Mouse (Mus musculus) limb, embryonic 13.5 days (tissue): ENCODE results near the gene Vwa7. TPM values are rescaled to one million over a fixed set of nuclear protein-coding genes. Genes with fewer than 3 reads are reported as not detected.
"Not testable (repeated sequence)": the region's sequence is repeated elsewhere in the genome, so short reads cannot be mapped to it uniquely, and the experiment has no call there.

ENCODE experiments used
- ATAC-seq: fragments of 200-750 bp; cut with Nextera tagmentation; 2 replicates; pipeline ENCODE4 v1.8.0; 2017; ENCODE audit warnings: low read depth, moderate number of reproducible peaks, moderate TSS enrichment; ENCODE audit not compliant: low FRiP score
- H3K27ac ChIP-seq: fragments of 300-500 bp; sonication (generic); 2 replicates; pipeline ENCODE4 v1.5.1; 2015; ENCODE audit warnings: inconsistent platforms, mild to moderate bottlenecking, moderate library complexity
- H3K27me3 ChIP-seq: fragments of 300-500 bp; sonication (generic); 2 replicates; pipeline ENCODE4 v1.6.1; 2015; ENCODE audit warnings: mild to moderate bottlenecking, inconsistent platforms
- H3K36me3 ChIP-seq: fragments of 300-500 bp; sonication (generic); 2 replicates; pipeline ENCODE4 v1.6.1; 2015; ENCODE audit warnings: inconsistent platforms, mild to moderate bottlenecking, moderate library complexity
- H3K4me1 ChIP-seq: fragments of 300-500 bp; sonication (generic); 2 replicates; pipeline ENCODE4 v1.6.1; 2015; ENCODE audit warnings: inconsistent platforms
- H3K4me2 ChIP-seq: fragments of 300-500 bp; sonication (generic); replicated peaks from 2 replicates; pipeline ENCODE4 v1.6.1; 2015; ENCODE audit warnings: inconsistent platforms, mild to moderate bottlenecking, moderate library complexity
- H3K4me3 ChIP-seq: fragments of 300-500 bp; sonication (generic); 2 replicates; pipeline ENCODE4 v1.5.1; 2015; ENCODE audit warnings: moderate library complexity, mild to moderate bottlenecking, inconsistent platforms
- H3K9ac ChIP-seq: fragments of 300-500 bp; sonication (generic); 2 replicates; pipeline ENCODE4 v1.6.1; 2015; ENCODE audit warnings: mild to moderate bottlenecking, inconsistent platforms
- H3K9me3 ChIP-seq: fragments of 300-500 bp; sonication (generic); 2 replicates; pipeline ENCODE4 v1.6.1; 2016; ENCODE audit warnings: inconsistent platforms
- WGBS: fragments of 180-500 bp; shearing (Covaris S2); methylation state at CpG from one replicate; pipeline ENCODE4 v1.1.7; 2015; 5-methylcytosine and 5-hydroxymethylcytosine counted together
- polyA plus RNA-seq: library from polyadenylated mRNA; unstranded; fragments of >200 nt; fragmentation: Nextera tagmentation; extraction: Ambion mirVana; gene quantifications from 2 replicates; pipeline ENCODE4 v1.2.1, GENCODE M21; 2015

Gene Vwa7
- polyA plus RNA-seq, 1 experiment from 2014 or later = 0.17 TPM

GRCm38 (mm10) chr17:35002153-35002865 is 14.1 kb upstream of the Vwa7 start:
- Histone ChIP-seq H3K4me1 (peaks cover 38% of the 10 kb centered on the region), H3K4me3 (peak overlapping the region; percentile 95), H3K9ac (peak overlapping the region; percentile 98), H3K36me3 (peaks cover 53% of the 10 kb centered on the region), H3K27ac (peak overlapping the region; percentile 98), H3K4me2 (peak overlapping the region; percentile 99), H3K9me3 (no peaks in the 10 kb centered on the region), H3K27me3 (no peaks in the 10 kb centered on the region)
- no peak for ATAC-seq
- 7% methylated on average over 12 of the region's 12 CpGs for WGBS

GRCm38 (mm10) chr17:35003022-35003838 is 13.1 kb upstream of the Vwa7 start:
- ATAC-seq = no peak
- Histone ChIP-seq H3K9ac (peak overlapping the region; percentile 98), H3K9me3 (no peaks in the 10 kb centered on the region), H3K4me2 (peak overlapping the region; percentile 99), H3K36me3 (peaks cover 53% of the 10 kb centered on the region), H3K4me1 (peaks cover 36% of the 10 kb centered on the region), H3K27ac (peak overlapping the region; percentile 98; the same call in 1 of the 2 replicates), H3K27me3 (no peaks in the 10 kb centered on the region), H3K4me3 (peak overlapping the region; percentile 95)
- WGBS = 60% methylated on average over 9 of the region's 9 CpGs

GRCm38 (mm10) chr17:35004075-35004717 is 12.2 kb upstream of the Vwa7 start:
- no peak overlapping the region for H3K4me3 ChIP-seq
- no peak for ATAC-seq
- no peaks in the 10 kb centered on the region for H3K9me3 ChIP-seq
- no peaks in the 10 kb centered on the region for H3K27me3 ChIP-seq
- no peak overlapping the region for H3K4me2 ChIP-seq
- peaks cover 27% of the 10 kb centered on the region for H3K4me1 ChIP-seq
- H3K27ac ChIP-seq = no peak overlapping the region
- H3K36me3 ChIP-seq = peaks cover 53% of the 10 kb centered on the region
- 93% methylated on average over 17 of the region's 17 CpGs for WGBS
- no peak overlapping the region for H3K9ac ChIP-seq

- no peak overlapping the region for H3K4me2 ChIP-seq
- H3K4me1 ChIP-seq = peaks cover 17% of the 10 kb centered on the region
- no peak overlapping the region for H3K27ac ChIP-seq
- H3K9me3 ChIP-seq = no peaks in the 10 kb centered on the region
- no peaks in the 10 kb centered on the region for H3K27me3 ChIP-seq
- peaks cover 60% of the 10 kb centered on the region for H3K36me3 ChIP-seq
- ATAC-seq = no peak
- 0 out of 2 replicates have a peak overlapping the region, but pooled peaks have one; percentile 13 for H3K9ac ChIP-seq
- H3K4me3 ChIP-seq = no peak overlapping the region
- 86% methylated on average over 10 of the region's 10 CpGs for WGBS
Observed at GRCm38 (mm10) chr17:35005158-35005557, 11.2 kb upstream of the Vwa7 start.

GRCm38 (mm10) chr17:35005902-35006301 is 10.5 kb upstream of the Vwa7 start:
- peaks cover 17% of the 10 kb centered on the region for H3K4me1 ChIP-seq
- not testable (repeated sequence) for H3K4me2 ChIP-seq, H3K9me3 ChIP-seq, H3K9ac ChIP-seq, ATAC-seq, H3K27me3 ChIP-seq, H3K4me3 ChIP-seq, H3K27ac ChIP-seq
- 95% methylated on average over 5 of the region's 5 CpGs for WGBS
- H3K36me3 ChIP-seq = peaks cover 68% of the 10 kb centered on the region

- Histone ChIP-seq H3K27me3 (no peaks in the 10 kb centered on the region), H3K27ac (no peak overlapping the region), H3K36me3 (peaks cover 84% of the 10 kb centered on the region), H3K4me2 (no peak overlapping the region), H3K4me3 (no peak overlapping the region), H3K9me3 (no peaks in the 10 kb centered on the region), H3K4me1 (peaks cover 12% of the 10 kb centered on the region), H3K9ac (no peak overlapping the region)
- no peak for ATAC-seq
- WGBS = 95% methylated on average over 7 of the region's 7 CpGs
Observed at GRCm38 (mm10) chr17:35007387-35007991, 8.9 kb upstream of the Vwa7 start.

- Histone ChIP-seq H3K4me1 (no peaks in the 10 kb centered on the region), H3K36me3 (peaks cover 97% of the 10 kb centered on the region), H3K27me3 (no peaks in the 10 kb centered on the region), H3K4me2 (no peak overlapping the region), H3K9ac (no peak overlapping the region), H3K4me3 (no peak overlapping the region), H3K9me3 (no peaks in the 10 kb centered on the region), H3K27ac (no peak overlapping the region)
- WGBS = 93% methylated on average over 7 of the region's 7 CpGs
- no peak for ATAC-seq
Observed at GRCm38 (mm10) chr17:35009586-35009985, 6.8 kb upstream of the Vwa7 start.

GRCm38 (mm10) chr17:35011440-35011839 is 4.9 kb upstream of the Vwa7 start:
- no peaks in the 10 kb centered on the region for H3K9me3 ChIP-seq
- peaks cover 99% of the 10 kb centered on the region for H3K36me3 ChIP-seq
- H3K9ac ChIP-seq = no peak overlapping the region
- no peak overlapping the region for H3K27ac ChIP-seq
- no peaks in the 10 kb centered on the region for H3K27me3 ChIP-seq
- H3K4me2 ChIP-seq = no peak overlapping the region
- no peak for ATAC-seq
- WGBS = 93% methylated on average over 8 of the region's 8 CpGs
- no peak overlapping the region for H3K4me3 ChIP-seq
- H3K4me1 ChIP-seq = no peaks in the 10 kb centered on the region; the same call in 1 of the 2 replicates

- H3K36me3 ChIP-seq = peaks cover 98% of the 10 kb centered on the region
- WGBS = 80% methylated on average over 13 of the region's 13 CpGs
- no peak for ATAC-seq
Observed at GRCm38 (mm10) chr17:35012430-35012829, 3.9 kb upstream of the Vwa7 start.

GRCm38 (mm10) chr17:35013221-35013620 is 3.2 kb upstream of the Vwa7 start:
- Histone ChIP-seq H3K27ac (no peak overlapping the region), H3K9me3 (no peaks in the 10 kb centered on the region), H3K27me3 (no peaks in the 10 kb centered on the region), H3K4me2 (no peak overlapping the region), H3K9ac (no peak overlapping the region), H3K36me3 (peaks cover 95% of the 10 kb centered on the region), H3K4me1 (no peaks in the 10 kb centered on the region; the same call in 1 of the 2 replicates), H3K4me3 (no peak overlapping the region)
- WGBS = 84% methylated on average over 6 of the region's 6 CpGs
- ATAC-seq = no peak

More at GRCm38 (mm10) chr17:35012430-35012829, 3.9 kb upstream of the Vwa7 start:
- no peak overlapping the region for H3K27ac ChIP-seq
- H3K27me3 ChIP-seq = no peaks in the 10 kb centered on the region
- no peak overlapping the region for H3K4me2 ChIP-seq
- H3K9ac ChIP-seq = no peak overlapping the region
- no peak overlapping the region for H3K4me3 ChIP-seq
- H3K9me3 ChIP-seq = no peaks in the 10 kb centered on the region
- H3K4me1 ChIP-seq = no peaks in the 10 kb centered on the region; the same call in 1 of the 2 replicates

GRCm38 (mm10) chr17:35015296-35015695 is 1.1 kb upstream of the Vwa7 start:
- no peak for ATAC-seq
- no peaks in the 10 kb centered on the region; the same call in 1 of the 2 replicates for H3K4me1 ChIP-seq
- H3K27me3 ChIP-seq = no peaks in the 10 kb centered on the region
- no peak overlapping the region for H3K27ac ChIP-seq
- H3K36me3 ChIP-seq = peaks cover 76% of the 10 kb centered on the region
- H3K9me3 ChIP-seq = no peaks in the 10 kb centered on the region
- no peak overlapping the region for H3K9ac ChIP-seq
- no peak overlapping the region for H3K4me3 ChIP-seq
- 90% methylated on average over 16 of the region's 16 CpGs for WGBS
- no peak overlapping the region for H3K4me2 ChIP-seq
